Mouse (Mus musculus) thymus, postnatal 25 days (tissue): ENCODE results near the gene Pdcd7.
"Not testable (repeated sequence)": the region's sequence is repeated elsewhere in the genome, so short reads cannot be mapped to it uniquely, and the experiment has no call there.

Experiments used
- DNase-seq: peaks from one replicate; pipeline ENCODE4 v3.0.0; 2022

Pdcd7 gene

GRCm38 (mm10) chr9:65345854-65346475, at the start of gene Pdcd7:
TSS of gene Pdcd7 (plus strand) at chr9:65346104.
- DNase-seq, result peak; percentile 92

DNA sequence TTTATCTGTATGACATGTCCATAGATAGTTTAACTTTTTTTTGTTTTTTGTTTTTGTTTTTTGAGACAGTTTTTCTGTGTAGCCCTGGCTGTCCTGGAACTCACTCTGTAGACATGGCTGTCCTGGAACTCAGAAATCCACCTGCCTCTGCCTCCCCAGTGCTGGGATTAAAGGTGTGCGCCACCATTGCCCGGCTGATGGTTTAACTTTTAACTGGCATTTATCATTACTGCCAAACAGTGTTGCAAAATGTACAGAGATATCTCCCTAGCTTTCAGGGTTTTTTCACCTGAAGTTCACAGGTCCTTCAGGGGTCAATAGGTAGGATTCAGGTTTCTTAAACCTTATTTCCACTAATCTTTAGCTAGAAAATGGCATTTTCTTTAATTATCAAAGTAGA, 48.8 kb upstream of the Pdcd7 start:
- DNase-seq, result no peak

GRCm38 (mm10) chr9:65298761-65299160, 47.1 kb upstream of the Pdcd7 start:
- no peak for DNase-seq

DNA sequence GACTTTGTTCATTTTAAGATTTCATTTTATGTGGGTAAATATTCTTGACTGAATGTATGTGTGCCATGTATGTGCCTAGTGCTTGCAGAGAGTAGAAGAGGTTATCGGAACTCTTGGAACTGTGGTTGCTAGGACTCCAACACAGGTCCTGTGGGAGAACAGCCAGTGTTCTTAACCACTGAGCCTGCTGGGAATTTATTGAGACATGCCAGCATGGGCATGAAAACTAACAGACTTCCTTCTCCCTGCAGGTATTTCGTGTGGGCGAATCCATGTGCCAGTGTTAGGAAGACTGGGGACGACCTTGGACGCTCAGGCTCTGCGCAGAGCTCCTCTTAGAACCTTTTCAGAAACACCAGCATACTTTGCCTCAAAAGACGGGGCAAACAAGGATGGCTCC, 46.3 kb upstream of the Pdcd7 start:
- DNase-seq, result no peak

DNA sequence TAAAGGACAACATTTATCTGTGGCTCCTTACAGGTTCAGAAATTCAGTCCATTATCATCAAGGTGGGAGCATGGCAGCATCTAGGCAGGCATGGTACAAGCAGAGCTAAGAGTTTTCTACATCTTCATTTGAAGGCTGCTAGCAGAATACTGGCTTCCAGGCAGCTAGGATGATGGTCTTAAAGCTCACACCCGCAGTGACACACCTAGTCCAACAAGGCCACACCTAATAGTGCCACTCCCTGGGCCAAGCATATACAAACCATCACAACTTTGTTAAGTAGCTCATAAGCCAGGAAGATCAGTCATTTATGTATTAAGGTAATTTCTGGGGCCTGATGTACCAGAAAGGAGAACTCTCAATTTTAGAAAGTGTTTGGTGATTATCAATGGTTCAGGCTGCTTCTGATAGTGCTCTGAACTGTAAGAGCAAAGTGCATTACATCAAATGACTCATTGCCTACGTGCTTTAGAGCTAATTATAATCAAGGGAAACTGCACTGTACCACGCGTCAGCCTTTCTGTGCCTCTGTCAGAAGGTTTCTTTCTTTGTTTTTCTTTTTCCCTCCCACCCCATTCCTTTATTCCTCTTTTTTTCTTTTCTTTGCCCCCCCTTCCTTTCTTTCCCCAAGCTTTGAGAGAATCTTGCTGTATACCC, 43.4 kb upstream of the Pdcd7 start:
- DNase-seq, result no peak

DNA sequence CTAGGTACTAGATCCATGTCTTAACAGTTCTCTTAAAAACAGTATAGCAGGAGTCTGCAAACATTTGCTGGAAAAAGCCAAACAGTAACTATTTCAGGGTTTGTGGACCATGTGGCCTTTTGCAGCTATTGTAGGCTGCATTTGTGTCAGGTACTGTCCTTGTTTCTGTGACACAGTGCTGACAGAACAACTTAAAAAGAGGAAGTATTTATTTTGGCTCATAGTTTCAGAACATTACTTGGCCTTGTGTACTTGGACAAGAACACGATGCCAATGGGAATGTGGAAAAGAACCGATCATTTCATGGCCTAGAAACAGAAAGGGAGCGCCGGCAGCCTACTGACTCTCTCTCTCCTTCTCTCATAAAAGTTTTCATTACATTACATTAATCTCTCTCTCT, 42.3 kb upstream of the Pdcd7 start:
- no peak for DNase-seq

DNA sequence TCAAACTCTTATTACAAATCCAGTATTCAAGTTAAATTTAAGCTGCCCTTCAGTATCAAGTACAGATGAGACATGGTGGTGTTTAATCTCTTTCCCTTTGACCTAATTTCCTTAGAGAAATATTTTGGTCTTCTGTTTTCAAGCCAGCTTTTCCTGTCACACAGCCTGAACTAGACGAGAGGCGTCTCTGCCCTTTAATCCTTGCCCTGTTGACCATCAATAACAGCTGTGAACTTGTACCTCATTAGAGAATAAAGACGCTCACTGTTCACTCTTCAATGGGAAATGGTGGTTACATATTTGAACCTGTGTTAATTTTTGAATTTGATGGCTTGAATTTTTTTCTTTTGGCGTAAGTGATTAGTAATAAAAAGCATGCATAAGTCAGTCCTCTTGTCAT, 41.6 kb upstream of the Pdcd7 start:
- no peak for DNase-seq

GRCm38 (mm10) chr9:65306672-65307071, 39.2 kb upstream of the Pdcd7 start:
- no peak for DNase-seq

- no peak for DNase-seq
Measured at GRCm38 (mm10) chr9:65308011-65308410, 37.9 kb upstream of the Pdcd7 start.

DNA sequence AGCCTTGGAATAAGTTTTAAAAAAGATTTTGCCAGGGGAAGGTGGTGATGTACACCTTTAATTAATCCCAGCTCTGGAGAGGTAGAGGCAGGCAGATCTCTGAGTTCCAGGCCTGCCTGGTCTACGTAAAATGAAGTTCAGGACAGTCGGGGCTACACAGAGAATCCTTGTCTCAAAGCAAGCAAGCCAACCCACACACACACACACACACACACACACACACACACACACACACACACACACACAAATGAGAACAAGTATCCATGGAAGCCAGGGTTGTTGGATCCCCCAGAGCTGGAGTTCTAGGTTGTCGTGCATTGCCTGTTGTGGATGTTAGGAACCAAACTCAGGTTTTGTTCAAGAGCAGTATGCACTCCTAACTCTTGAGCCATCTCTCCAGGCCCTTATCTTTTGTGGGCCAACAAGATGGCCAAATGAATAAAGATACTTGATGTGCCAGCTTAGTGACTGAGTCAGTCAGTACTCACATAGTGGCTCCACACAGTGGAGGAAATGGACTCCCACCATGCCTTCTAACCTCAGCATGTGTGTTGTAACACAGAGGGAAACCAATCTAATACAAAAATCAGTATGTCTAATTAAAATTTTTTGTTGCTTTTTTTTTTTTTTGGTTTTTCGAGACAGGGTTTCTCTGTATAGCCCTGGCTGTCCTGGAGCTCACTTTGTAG, 33.1 kb upstream of the Pdcd7 start:
- DNase-seq, result no peak

DNA sequence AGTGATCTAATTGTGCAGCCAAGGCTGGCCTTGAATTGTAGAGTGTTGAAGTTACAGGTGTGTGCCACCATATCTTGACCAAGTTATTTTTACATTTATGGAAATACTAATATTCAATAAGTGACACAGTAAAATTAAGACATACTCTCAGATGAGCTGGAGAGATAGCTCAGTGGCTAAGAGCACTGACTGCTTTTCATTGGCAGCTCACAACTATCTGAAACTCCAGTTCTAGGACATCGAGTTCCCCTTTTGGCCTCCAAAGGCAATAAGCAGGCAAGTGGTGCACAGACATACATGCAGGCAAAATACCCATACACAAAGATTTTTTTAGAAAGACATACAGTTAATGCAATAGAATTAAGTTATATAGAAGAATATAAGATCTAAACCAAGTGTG, 32.1 kb upstream of the Pdcd7 start:
- no peak for DNase-seq

GRCm38 (mm10) chr9:65322255-65322900, 23.5 kb upstream of the Pdcd7 start:
- no peak for DNase-seq

DNA sequence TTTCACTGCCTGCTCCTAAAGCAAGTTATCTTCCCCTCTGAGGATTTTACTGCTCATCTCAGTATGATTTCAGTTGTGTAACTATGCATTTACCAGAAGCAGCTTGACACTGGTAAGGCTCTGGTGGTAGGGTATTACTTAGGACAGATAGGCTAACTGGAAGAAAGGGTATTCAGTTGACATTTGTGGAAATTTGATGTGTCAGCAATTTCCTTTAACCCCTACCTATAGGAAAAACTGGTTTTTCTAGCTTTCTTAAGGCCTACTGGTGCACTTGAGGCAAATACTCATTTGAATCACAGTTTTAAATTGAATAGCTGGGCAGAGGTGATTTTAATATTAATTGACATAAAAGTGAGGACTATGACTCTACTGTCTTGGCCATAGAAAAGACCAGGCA, 19.9 kb upstream of the Pdcd7 start:
- DNase-seq, result no peak

- DNase-seq, result no peak
Measured at GRCm38 (mm10) chr9:65327371-65327770, 18.5 kb upstream of the Pdcd7 start.

DNA sequence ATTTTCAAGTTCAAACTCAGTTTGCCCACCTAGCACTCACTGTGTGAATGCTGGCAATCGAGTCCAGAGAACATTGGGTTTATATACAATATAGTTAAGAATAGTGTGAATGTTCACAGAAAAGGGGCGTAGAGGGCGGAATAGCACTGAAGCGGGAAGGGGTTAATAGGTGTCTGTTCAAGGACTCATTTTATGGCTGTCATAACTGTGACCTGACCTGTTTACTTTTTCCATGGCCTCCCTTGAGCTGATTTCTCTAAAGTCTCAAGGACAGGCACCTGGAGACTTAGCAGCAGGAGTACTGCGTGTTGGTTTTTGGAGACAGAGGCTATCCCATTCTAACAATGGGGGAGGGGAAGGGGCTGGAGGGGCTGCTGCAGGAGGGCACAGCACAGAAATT, 11.9 kb upstream of the Pdcd7 start:
- DNase-seq, result no peak

DNA sequence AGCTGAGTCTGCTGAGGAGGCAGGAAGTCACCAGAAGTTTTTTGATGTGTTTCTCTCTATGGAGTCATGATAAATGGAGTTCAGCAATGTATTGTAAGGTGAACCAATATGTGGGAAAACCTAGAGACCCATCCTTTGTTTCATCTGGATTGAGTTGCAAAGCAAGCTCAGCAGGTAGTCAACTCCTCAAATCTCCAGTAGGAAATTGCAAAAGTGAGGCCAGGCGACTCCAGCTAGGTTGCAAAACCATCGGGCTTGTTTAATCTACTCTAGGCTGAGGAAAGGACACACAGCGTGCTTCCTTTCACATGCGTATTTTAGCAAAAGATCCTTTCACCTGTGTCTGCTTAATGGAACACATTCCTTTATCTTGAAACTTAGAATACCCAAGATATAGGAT, 6.8 kb upstream of the Pdcd7 start:
- DNase-seq, result no peak

DNA sequence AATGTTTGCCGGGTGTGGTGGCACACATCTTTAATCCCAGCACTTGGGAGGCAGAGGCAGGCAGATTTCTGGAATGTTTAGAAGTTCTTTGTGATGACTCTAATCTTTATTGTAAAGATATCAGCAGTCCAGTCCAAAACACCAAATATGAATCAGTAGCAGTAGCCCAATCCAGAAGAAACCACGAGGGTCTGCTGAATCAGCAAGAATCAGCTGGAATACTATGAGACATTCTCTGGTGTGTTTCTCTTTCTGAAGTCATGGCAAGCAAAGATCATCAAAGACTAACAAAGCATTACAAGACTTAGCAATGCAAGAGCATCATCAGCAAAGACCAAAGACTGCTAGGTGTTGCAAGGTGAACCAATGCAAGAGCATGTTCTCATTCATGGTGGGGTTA, 5.5 kb upstream of the Pdcd7 start:
- no peak for DNase-seq

GRCm38 (mm10) chr9:65345439-65345838, 465 bp upstream of the Pdcd7 start:
- not testable (repeated sequence) for DNase-seq

DNA sequence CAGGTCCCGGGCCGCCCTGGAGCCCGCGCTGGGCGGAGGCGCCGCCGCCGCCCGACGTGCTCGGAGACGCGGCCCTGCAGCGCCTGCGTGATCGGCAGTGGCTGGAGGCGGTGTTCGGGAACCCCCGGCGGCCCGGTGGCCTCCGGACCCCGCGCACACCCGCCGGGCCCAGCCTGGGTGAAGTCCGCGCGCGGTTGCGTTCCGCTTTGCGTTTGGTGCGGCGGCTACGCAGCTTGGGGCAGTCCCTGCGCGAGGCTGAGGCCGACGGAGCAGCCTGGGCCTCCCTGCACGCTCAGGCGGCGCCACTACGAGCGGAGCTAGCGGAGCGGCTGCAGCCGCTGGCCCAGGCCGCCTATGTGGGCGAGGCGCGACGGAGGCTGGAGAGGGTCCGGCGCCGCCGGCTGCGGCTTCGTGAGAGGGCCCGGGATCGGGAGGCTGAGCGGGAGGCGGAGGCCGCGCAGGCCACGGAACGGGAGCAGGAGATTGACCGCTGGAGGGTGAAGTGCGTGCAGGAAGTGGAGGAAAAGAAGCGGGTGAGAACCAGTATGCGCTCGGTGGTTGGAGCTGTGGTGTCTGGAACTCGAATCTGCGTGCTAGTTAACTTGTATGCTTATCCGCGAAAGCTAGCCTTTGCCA, 690 bp downstream of the Pdcd7 start:
- peak; percentile 66 for DNase-seq

GRCm38 (mm10) chr9:65347112-65347850, 1.4 kb downstream of the Pdcd7 start:
- no peak for DNase-seq

DNA sequence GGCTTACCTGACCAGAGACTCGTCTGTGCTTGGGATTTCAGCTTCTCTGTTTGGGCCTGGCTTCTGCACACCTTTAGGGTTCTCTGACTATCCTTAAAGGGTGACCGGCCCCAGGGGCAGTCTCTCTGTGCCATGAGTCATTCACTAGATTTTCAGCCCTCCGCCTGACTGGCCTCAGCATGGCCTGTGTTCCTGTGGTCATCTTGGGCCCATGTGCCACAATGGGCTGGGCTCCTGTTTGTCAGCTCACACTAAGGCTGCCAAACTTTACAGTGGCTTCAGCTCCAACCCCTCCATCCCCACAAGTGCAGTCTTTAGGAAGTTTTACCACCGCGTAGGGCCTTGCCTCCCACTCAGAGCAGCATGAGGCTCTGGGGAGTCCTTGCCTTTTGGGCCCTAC, 7.3 kb downstream of the Pdcd7 start:
- no peak for DNase-seq

- DNase-seq, result no peak
Measured at GRCm38 (mm10) chr9:65356561-65356960, 10.7 kb downstream of the Pdcd7 start.

DNA sequence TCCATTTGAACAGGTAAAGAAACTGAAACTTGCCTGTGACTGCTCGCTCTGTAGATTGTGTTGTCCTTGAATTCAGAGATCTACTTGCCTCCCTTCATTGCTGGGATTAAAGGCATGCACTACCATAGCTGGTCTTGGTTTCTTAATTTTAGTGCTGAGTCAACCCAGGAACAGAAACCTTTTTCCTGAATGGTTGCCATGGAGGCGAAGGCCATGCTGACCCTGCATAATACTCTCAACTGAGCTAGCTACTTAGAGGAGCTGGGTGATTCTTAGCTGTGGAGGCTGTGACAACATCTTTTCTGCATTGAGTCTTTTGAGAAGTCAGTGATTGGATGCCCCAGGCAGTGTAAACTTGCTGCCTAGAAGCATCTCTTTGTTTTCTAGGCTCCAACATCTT, 11.1 kb downstream of the Pdcd7 start:
- no peak for DNase-seq
